Mouse (Mus musculus) cerebellum, adult 2 months (tissue): Measurements from ENCODE around the gene 2010111I01Rik. TPM values are rescaled to one million over a fixed set of nuclear protein-coding genes. Genes with fewer than 3 reads are reported as not detected.
A peak's percentile ranks its signal among the peaks of the same experiment; 100 is the strongest.

Experiments used
- DNase-seq, 2 experiments: peaks; one replicate each; pipeline ENCODE4 v3.0.0; 2021
- H3K27ac ChIP-seq: fragments of 200-500 bp; 2 replicates; pipeline ENCODE4 v1.5.1; 2012; ENCODE audit warnings: low read length, control low read depth, inconsistent platforms; ENCODE audit not compliant: insufficient read depth
- H3K27me3 ChIP-seq: fragments of 200-500 bp; 2 replicates; pipeline ENCODE4 v1.6.1; 2012; ENCODE audit warnings: inconsistent platforms, mild to moderate bottlenecking, low read length, moderate library complexity; ENCODE audit not compliant: control insufficient read depth, insufficient read depth
- H3K4me1 ChIP-seq: fragments of 200-500 bp; 2 replicates; pipeline ENCODE4 v1.6.1; 2011; ENCODE audit warnings: low read length; ENCODE audit not compliant: control insufficient read depth, insufficient read depth
- H3K4me3 ChIP-seq: fragments of 200-500 bp; replicated peaks from 2 replicates; pipeline ENCODE3; 2011; ENCODE audit warnings: mild to moderate bottlenecking, low read depth, low read length, control low read depth; ENCODE audit not compliant: insufficient read depth
- CTCF ChIP-seq: fragments of 200-500 bp; IDR thresholded peaks from 2 replicates; pipeline ENCODE4 v1.5.1; 2011; ENCODE audit warnings: low read depth, mild to moderate bottlenecking, control low read depth, low read length, moderate library complexity, borderline replicate concordance; ENCODE audit not compliant: insufficient read depth
- POLR2A ChIP-seq: fragments of 200-500 bp; IDR thresholded peaks from 2 replicates; pipeline ENCODE4 v1.6.1; 2011; ENCODE audit warnings: low read length, control low read depth, borderline replicate concordance; ENCODE audit not compliant: insufficient read depth
- WGBS: fragments of 180-500 bp; shearing (Covaris S2); methylation state at CpG from one replicate; pipeline ENCODE4 v1.1.7; 2018; 5-methylcytosine and 5-hydroxymethylcytosine counted together
- polyA plus RNA-seq: library from polyadenylated mRNA; depleted of rRNA; stranded (reverse); fragments of >200 nt; gene quantifications from 2 replicates; pipeline ENCODE4 v1.2.3, GENCODE M21; 2012

The 2010111I01Rik gene
- polyA plus RNA-seq, 1 experiment: 126 TPM

- TF ChIP-seq CTCF (0 out of 2 replicates have a peak, but pooled peaks have one; percentile 18), POLR2A (no peak)
- H3K4me3 ChIP-seq: no peak overlapping the region
- WGBS: 84% methylated on average over 1 of the region's 1 CpGs
Measured at GRCm38 (mm10) chr13:63136775-63137174, 172.1 kb downstream of the 2010111I01Rik start.

GRCm38 (mm10) chr13:63138376-63139048 lies 173.8 kb downstream of the 2010111I01Rik start:
- Histone ChIP-seq H3K4me3 (no peak overlapping the region), H3K27me3 (no peaks in the 10 kb centered on the region), H3K27ac (no peak overlapping the region), H3K4me1 (no peaks in the 10 kb centered on the region)
- no peak for DNase-seq
- TF ChIP-seq POLR2A (no peak), CTCF (no peak)

More at GRCm38 (mm10) chr13:63136775-63137174, 172.1 kb downstream of the 2010111I01Rik start:
- no peak for DNase-seq
- no peaks in the 10 kb centered on the region for H3K27me3 ChIP-seq
- no peaks in the 10 kb centered on the region for H3K4me1 ChIP-seq
- peak overlapping the region; percentile 30; the same call in 1 of the 2 replicates for H3K27ac ChIP-seq

- Histone ChIP-seq H3K4me1 (no peaks in the 10 kb centered on the region), H3K27ac (no peak overlapping the region), H3K4me3 (no peak overlapping the region), H3K27me3 (no peaks in the 10 kb centered on the region)
- no peak for DNase-seq
- TF ChIP-seq POLR2A (no peak), CTCF (no peak)
- WGBS: 88% methylated on average over 10 of the region's 10 CpGs
Measured at GRCm38 (mm10) chr13:63139463-63140226, 175.0 kb downstream of the 2010111I01Rik start.

GRCm38 (mm10) chr13:63140784-63141183 lies 176.1 kb downstream of the 2010111I01Rik start:
- TF ChIP-seq POLR2A (no peak), CTCF (no peak)
- DNase-seq: no peak
- Histone ChIP-seq H3K4me1 (no peaks in the 10 kb centered on the region), H3K4me3 (no peak overlapping the region), H3K27ac (no peak overlapping the region), H3K27me3 (no peaks in the 10 kb centered on the region)
- 91% methylated on average over 6 of the region's 6 CpGs for WGBS

- H3K27ac ChIP-seq: no peak overlapping the region
- no peaks in the 10 kb centered on the region for H3K4me1 ChIP-seq
- no peaks in the 10 kb centered on the region for H3K27me3 ChIP-seq
- no peak overlapping the region for H3K4me3 ChIP-seq
- no peak for DNase-seq
- TF ChIP-seq POLR2A (no peak), CTCF (no peak)
Measured at GRCm38 (mm10) chr13:63141275-63141674, 176.6 kb downstream of the 2010111I01Rik start.

GRCm38 (mm10) chr13:63146604-63147188 lies 182.0 kb downstream of the 2010111I01Rik start:
- Histone ChIP-seq H3K27me3 (no peaks in the 10 kb centered on the region), H3K27ac (no peak overlapping the region), H3K4me1 (no peaks in the 10 kb centered on the region), H3K4me3 (no peak overlapping the region)
- no peak for DNase-seq
- no peak for TF ChIP-seq POLR2A
- no peak for TF ChIP-seq CTCF
- WGBS: 87% methylated on average over 4 of the region's 4 CpGs

- TF ChIP-seq CTCF: no peak
- no peak for TF ChIP-seq POLR2A
- Histone ChIP-seq H3K27me3 (no peaks in the 10 kb centered on the region), H3K4me1 (no peaks in the 10 kb centered on the region), H3K27ac (no peak overlapping the region), H3K4me3 (no peak overlapping the region)
- no peak for DNase-seq
- 27% methylated on average over 1 of the region's 1 CpGs for WGBS
Measured at GRCm38 (mm10) chr13:63148157-63148556, 183.5 kb downstream of the 2010111I01Rik start.
